Mouse (Mus musculus): Measurements from ENCODE around the gene Htra1. TPM values are rescaled to one million over a fixed set of nuclear protein-coding genes. Genes with fewer than 3 reads are reported as not detected.

The Htra1 gene
- total and polyA plus RNA-seq, 3 experiments: 85.7 to 117 (median 102) TPM

GRCm38 (mm10) chr7:131024807-131025206 lies 88.9 kb downstream of the Htra1 start:
- H3K4me3 ChIP-seq: no peak overlapping the region
- TF ChIP-seq POLR2A (IDR thresholded peaks at IDR 0.05; ENCODE audit: insufficient read depth, low read depth, low read length): no peak
- no peak for TF ChIP-seq EP300 (IDR thresholded peaks at IDR 0.05; ENCODE audit: insufficient read depth, low read depth, low read length)
- TF ChIP-seq CTCF (IDR thresholded peaks at IDR 0.05): no peak
- no peaks in the 10 kb centered on the region for H3K27me3 ChIP-seq (ENCODE audit: control insufficient read depth, insufficient read depth, low read length)
- WGBS: 25% methylated on average over 1 of the region's 1 CpGs
- intact Hi-C loops (cut with DNase I): no loop called here
- no peak overlapping the region for H3K9ac ChIP-seq (ENCODE audit: low read depth, low read length)
- no peaks in the 10 kb centered on the region for H3K79me2 ChIP-seq (replicated peaks; ENCODE audit: control insufficient read depth, insufficient read depth, low read length)
- H3K27ac ChIP-seq: no peak overlapping the region
- peaks cover 1% of the 10 kb centered on the region for H3K4me1 ChIP-seq (ENCODE audit: control insufficient read depth, insufficient read depth, low read length)
- H3K36me3 ChIP-seq (ENCODE audit: control insufficient read depth, insufficient read depth, low read length): no peaks in the 10 kb centered on the region
- DNase-seq: no peak

GRCm38 (mm10) chr7:131027557-131027956 lies 91.6 kb downstream of the Htra1 start:
- DNase-seq: no peak
- no peak overlapping the region for H3K27ac ChIP-seq
- H3K4me3 ChIP-seq: no peak overlapping the region
- no peaks in the 10 kb centered on the region for H3K27me3 ChIP-seq (ENCODE audit: control insufficient read depth, insufficient read depth, low read length)
- peaks cover 1% of the 10 kb centered on the region for H3K4me1 ChIP-seq (ENCODE audit: control insufficient read depth, insufficient read depth, low read length)
- no peak overlapping the region for H3K9ac ChIP-seq (ENCODE audit: low read depth, low read length)
- no peak for TF ChIP-seq POLR2A (IDR thresholded peaks at IDR 0.05; ENCODE audit: insufficient read depth, low read depth, low read length)
- no peaks in the 10 kb centered on the region for H3K36me3 ChIP-seq (ENCODE audit: control insufficient read depth, insufficient read depth, low read length)
- 81% methylated on average over 1 of the region's 1 CpGs for WGBS
- no peaks in the 10 kb centered on the region for H3K79me2 ChIP-seq (replicated peaks; ENCODE audit: control insufficient read depth, insufficient read depth, low read length)
- intact Hi-C loops (cut with DNase I): no loop called here

GRCm38 (mm10) chr7:131031755-131032154 lies 95.8 kb downstream of the Htra1 start, which contains the start of gene Dmbt1:
TSS of gene Dmbt1 (plus strand) at chr7:131032053.
- no peak within 1 kb of the TSS for H3K4me3 ChIP-seq
- H3K9ac ChIP-seq (ENCODE audit: low read depth, low read length): no peak within 1 kb of the TSS
- intact Hi-C loops (cut with DNase I): no loop called here
- no peaks in the 10 kb centered on the region for H3K36me3 ChIP-seq (ENCODE audit: control insufficient read depth, insufficient read depth, low read length)
- H3K27me3 ChIP-seq (ENCODE audit: control insufficient read depth, insufficient read depth, low read length): no peaks in the 10 kb centered on the region
- no peak within 1 kb of the TSS for H3K27ac ChIP-seq
- DNase-seq: no peak
- no peak for TF ChIP-seq CTCF (IDR thresholded peaks at IDR 0.05)
- no peak for TF ChIP-seq POLR2A (IDR thresholded peaks at IDR 0.05; ENCODE audit: insufficient read depth, low read depth, low read length)
- TF ChIP-seq EP300 (IDR thresholded peaks at IDR 0.05; ENCODE audit: insufficient read depth, low read depth, low read length): no peak
- WGBS: 75% methylated on average over 5 of the region's 5 CpGs
- H3K79me2 ChIP-seq (replicated peaks; ENCODE audit: control insufficient read depth, insufficient read depth, low read length): no peaks in the 10 kb centered on the region
- no peaks in the 10 kb centered on the region for H3K4me1 ChIP-seq (ENCODE audit: control insufficient read depth, insufficient read depth, low read length)

Small RNA genes lying within 50 kb of the gene (microRNA-seq; reads per million reads assigned to microRNA genes)
- 0 to 0.56 reads per million in 2 experiments for gene Mir7061

Other genes starting within 250 kb of the Htra1 start
- not detected for gene Btbd16, start 162.0 kb upstream of the Htra1 start, total RNA-seq (2021)
- 0.18 and 0.20 TPM in 2 replicates for gene Btbd16, start 162.0 kb upstream of the Htra1 start, polyA plus RNA-seq (2012; rRNA removed)
- gene Plekha1, start 70.4 kb upstream of the Htra1 start, total RNA-seq (2021): 10 to 100 TPM; 40.0 to 41.3 TPM
- gene Plekha1, start 70.4 kb upstream of the Htra1 start, polyA plus RNA-seq (2012; rRNA removed): 33.3 and 48.8 TPM in 2 replicates
- not detected for gene Dmbt1, start 95.9 kb downstream of the Htra1 start, total RNA-seq (2021)
- gene Dmbt1, start 95.9 kb downstream of the Htra1 start, polyA plus RNA-seq (2012; rRNA removed): 0.03 and 0.04 TPM in 2 replicates
- gene 4933402N03Rik, start 210.2 kb downstream of the Htra1 start, total RNA-seq (2021): not detected
- gene 4933402N03Rik, start 210.2 kb downstream of the Htra1 start, polyA plus RNA-seq (2012; rRNA removed): not detected in 2 replicates
- gene 5430419D17Rik, start 238.3 kb downstream of the Htra1 start, total RNA-seq (2021): 10 to 100 TPM in 1 of 2 experiments, 1 to 10 TPM in 1; 9.9 to 10.3 TPM
- gene 5430419D17Rik, start 238.3 kb downstream of the Htra1 start, polyA plus RNA-seq (2012; rRNA removed): 0.61 and 1.1 TPM in 2 replicates